Mouse (Mus musculus): ENCODE measurements around the gene Gm20547. TPM values are rescaled to one million over a fixed set of nuclear protein-coding genes. Genes with fewer than 3 reads are reported as not detected.
A peak's percentile ranks its signal among the peaks of the same experiment; 100 is the strongest.

Gm20547 gene
- polyA plus RNA-seq, 1 experiment from 2014 or later: not detected

DNA sequence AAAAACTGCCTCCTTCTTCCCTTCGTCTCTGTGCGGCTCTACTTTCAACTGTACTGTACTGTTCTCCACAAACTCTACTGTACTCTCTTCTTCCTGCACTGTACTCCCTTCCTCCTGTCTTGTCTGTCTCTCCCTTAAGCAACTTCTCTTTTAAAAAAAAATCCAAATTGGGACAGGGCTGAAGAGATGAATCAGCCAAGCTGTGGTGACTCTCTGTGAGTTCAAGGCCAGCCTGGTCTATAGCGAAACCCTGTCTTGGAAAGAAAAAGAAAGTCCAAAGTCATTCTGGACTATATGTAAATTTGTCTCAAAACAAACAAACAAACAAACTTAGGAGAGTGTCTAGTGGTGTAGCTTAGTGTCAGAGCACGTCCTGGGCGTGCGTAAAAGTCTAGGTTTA, 7.5 kb downstream of the Gm20547 start:
- no peak for ATAC-seq (replicated peaks; ENCODE audit: low FRiP score)
- Histone ChIP-seq H3K27me3 (no peaks in the 10 kb centered on the region), H3K27ac (no peak overlapping the region), H3K4me2 (no peak overlapping the region), H3K4me1 (0 out of 2 replicates have a peak, but pooled peaks cover 2% of the 10 kb centered on the region), H3K4me3 (replicated peaks) (no peak overlapping the region), H3K9ac (no peak overlapping the region), H3K9me3 (replicated peaks) (no peaks in the 10 kb centered on the region), H3K36me3 (no peaks in the 10 kb centered on the region)
- 86% methylated on average over 6 of the region's 6 CpGs for WGBS

DNA sequence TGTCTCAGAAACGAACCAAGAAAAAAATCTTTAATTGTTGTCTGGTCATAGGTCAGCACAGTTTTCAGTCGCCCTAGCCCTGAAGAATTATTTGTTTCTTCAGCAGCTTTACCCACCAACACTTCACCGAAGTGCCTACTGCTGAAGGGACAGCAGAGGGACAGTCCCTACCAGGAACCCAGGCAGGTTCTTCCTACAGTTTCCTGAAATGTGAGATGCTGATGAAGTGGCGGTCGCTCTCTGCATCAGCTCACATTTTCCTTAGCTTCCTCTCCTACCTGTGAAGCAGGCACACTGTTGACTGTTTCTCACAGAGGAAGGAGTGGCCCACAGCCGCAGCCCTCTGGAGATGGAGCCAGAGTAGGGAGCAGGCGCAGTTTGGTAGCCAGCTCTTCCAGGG, 15.9 kb downstream of the Gm20547 start:
- Histone ChIP-seq H3K27ac (no peak overlapping the region), H3K36me3 (no peaks in the 10 kb centered on the region), H3K4me3 (replicated peaks) (no peak overlapping the region), H3K4me2 (no peak overlapping the region), H3K9ac (no peak overlapping the region), H3K4me1 (peaks cover 10% of the 10 kb centered on the region), H3K9me3 (replicated peaks) (no peaks in the 10 kb centered on the region), H3K27me3 (no peaks in the 10 kb centered on the region)
- 46% methylated on average over 7 of the region's 7 CpGs for WGBS
- no peak for ATAC-seq (replicated peaks; ENCODE audit: low FRiP score)

DNA sequence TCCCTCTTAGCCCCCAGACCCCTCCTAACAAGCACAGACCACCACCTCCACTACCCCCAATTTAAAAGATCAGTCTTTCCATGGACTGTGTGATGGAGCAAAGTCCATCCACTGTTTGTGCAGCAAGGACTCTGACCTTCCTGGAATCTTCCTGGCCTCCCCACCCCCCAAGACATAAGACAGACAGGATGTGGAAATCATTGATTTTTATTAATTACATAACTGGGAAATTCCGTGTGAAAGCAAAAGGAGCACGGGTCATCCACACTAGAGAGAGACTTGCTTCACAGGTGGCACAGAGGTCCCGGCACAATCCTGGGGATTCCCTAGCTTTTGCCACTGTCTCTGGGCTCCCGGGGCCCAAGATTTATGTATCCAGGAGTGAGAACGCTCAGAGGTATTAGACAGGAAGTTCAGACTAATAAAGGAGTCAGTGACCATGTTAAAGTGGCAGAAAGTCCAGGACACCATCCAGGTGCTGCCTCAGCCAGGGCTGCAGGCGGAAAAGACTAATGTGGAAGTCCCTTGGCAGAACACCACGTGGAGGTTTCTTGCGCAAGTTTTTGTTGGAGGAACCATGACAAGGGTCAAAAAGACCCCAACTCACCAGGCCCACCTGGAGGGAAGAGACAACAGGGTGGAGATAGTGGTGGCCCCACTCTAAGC, 19.3 kb downstream of the Gm20547 start, which contains the start of gene Cfb:
Cfb (minus strand) TSS at position 103 of the 666 bp plus-strand sequence.
- WGBS: 36% methylated on average over 8 of the region's 8 CpGs
- Histone ChIP-seq H3K9me3 (replicated peaks) (no peaks in the 10 kb centered on the region), H3K27ac (peak within 1 kb of the TSS; percentile 37; the same call in 1 of the 2 replicates), H3K27me3 (no peaks in the 10 kb centered on the region), H3K36me3 (no peaks in the 10 kb centered on the region), H3K4me3 (replicated peaks) (no peak within 1 kb of the TSS), H3K4me2 (0 out of 2 replicates have a peak within 1 kb of the TSS, but pooled peaks have one; percentile 4), H3K4me1 (peaks cover 10% of the 10 kb centered on the region), H3K9ac (no peak within 1 kb of the TSS)
- ATAC-seq (replicated peaks; ENCODE audit: low FRiP score): no peak

DNA sequence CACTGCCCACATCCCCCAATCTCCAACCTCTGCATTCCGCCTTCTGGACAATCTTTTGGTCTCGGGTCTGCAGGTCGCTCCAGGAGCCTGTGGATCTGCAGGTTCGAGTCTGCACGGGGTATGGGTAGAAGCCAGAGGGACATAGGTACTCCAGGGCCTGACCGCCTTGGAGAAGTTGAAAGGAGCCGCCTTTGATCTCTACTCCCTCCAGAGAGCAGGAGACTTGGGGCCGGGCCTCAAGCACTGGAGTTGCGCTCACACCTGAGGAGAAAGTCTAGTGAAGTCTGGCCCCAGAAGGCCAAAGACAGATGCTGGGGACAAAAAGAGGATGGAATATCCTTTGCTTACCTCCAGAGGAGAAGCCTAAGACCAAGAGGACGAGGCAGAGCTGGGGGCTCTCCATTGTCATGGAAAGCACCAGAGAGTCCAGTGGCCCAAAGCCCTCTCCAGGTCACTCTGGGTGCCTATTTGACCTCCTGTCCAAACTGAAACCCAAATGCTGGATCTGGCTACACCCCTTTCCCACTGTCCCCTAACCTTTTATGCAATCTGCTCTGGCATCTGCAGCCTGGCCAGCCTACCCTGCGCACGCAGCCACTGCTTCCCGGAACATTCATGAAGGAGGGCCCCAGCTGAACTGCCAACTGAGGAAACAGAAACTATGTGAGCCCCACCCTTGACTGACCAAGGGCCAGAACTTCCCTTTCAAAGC, 20.0 kb downstream of the Gm20547 start:
- Histone ChIP-seq H3K9me3 (replicated peaks) (no peaks in the 10 kb centered on the region), H3K4me3 (replicated peaks) (no peak overlapping the region), H3K27ac (peak overlapping the region; percentile 5; the same call in 1 of the 2 replicates), H3K9ac (no peak overlapping the region), H3K4me2 (0 out of 2 replicates have a peak overlapping the region, but pooled peaks have one; percentile 4), H3K4me1 (peaks cover 10% of the 10 kb centered on the region), H3K36me3 (peaks cover 3% of the 10 kb centered on the region), H3K27me3 (no peaks in the 10 kb centered on the region)
- no peak for ATAC-seq (replicated peaks; ENCODE audit: low FRiP score)
- 59% methylated on average over 13 of the region's 13 CpGs for WGBS

DNA sequence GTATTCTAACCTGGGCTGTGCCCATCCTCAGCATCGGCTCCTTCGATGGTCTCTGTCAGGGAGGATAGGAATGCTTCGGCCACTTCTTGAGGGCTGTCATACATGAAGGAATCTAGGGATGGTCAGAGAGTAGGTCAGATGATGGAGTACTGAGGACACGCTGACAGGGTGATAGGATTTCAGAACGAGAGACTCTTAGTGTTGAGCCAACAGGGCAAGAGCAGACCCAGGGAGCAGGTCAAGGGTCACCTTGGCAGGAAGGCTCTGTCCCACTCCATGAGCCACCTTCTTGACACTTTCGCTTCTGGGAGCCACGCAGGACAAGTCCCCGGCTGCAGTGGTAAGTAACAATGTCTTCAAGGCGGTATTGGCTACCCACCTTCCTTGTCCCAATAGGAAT, 21.3 kb downstream of the Gm20547 start:
- Histone ChIP-seq H3K9ac (no peak overlapping the region), H3K36me3 (peaks cover 16% of the 10 kb centered on the region), H3K9me3 (replicated peaks) (no peaks in the 10 kb centered on the region), H3K4me2 (no peak overlapping the region), H3K27me3 (no peaks in the 10 kb centered on the region), H3K27ac (no peak overlapping the region), H3K4me1 (peaks cover 10% of the 10 kb centered on the region), H3K4me3 (replicated peaks) (no peak overlapping the region)
- no peak for ATAC-seq (replicated peaks; ENCODE audit: low FRiP score)
- WGBS: 79% methylated on average over 9 of the region's 9 CpGs

DNA sequence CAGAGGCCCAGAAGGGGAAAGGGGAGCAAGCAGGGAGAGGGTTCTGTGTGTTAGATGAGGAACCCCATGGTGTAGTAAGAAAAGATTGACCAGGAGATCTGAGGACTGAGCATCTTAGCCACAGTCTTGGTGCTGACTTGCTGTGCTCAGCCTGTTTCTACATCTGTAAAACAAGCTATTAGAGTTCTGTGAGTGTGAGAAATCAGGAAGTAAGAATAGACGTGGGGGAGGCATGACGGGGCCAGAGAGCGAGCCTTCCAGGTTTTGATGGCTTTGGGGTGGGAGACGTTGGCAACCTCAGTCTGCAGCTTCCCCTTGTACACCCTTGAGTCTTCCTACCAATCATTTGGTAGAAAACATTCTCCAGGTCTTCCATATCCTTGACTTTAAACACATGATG, 23.2 kb downstream of the Gm20547 start:
- Histone ChIP-seq H3K9ac (no peak overlapping the region), H3K27me3 (no peaks in the 10 kb centered on the region), H3K9me3 (replicated peaks) (no peaks in the 10 kb centered on the region), H3K4me2 (no peak overlapping the region), H3K36me3 (peaks cover 34% of the 10 kb centered on the region), H3K4me1 (peaks cover 10% of the 10 kb centered on the region), H3K4me3 (replicated peaks) (no peak overlapping the region), H3K27ac (no peak overlapping the region)
- WGBS: 57% methylated on average over 4 of the region's 4 CpGs
- ATAC-seq (replicated peaks; ENCODE audit: low FRiP score): no peak

DNA sequence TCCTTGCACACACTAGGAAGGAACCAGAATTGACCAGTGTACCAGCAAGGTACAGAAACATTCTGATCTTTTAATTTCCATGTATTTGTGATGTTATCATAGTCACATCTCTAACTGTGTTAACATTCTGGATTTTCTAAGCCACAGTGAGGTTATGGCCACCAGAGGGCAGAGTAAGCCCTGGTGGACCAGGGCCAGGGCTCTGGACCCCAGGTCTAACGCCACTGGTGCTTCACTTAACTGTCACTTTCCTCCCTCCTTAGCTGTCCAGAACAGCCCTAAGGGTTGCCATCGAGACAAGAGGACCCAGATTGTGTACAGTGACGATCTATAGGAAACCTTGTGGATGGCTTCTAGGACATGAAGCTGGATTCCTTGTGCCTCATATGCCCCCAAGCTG, 26.0 kb downstream of the Gm20547 start:
- Histone ChIP-seq H3K9me3 (replicated peaks) (no peaks in the 10 kb centered on the region), H3K27ac (no peak overlapping the region), H3K4me1 (peaks cover 13% of the 10 kb centered on the region), H3K27me3 (no peaks in the 10 kb centered on the region), H3K4me3 (replicated peaks) (no peak overlapping the region), H3K36me3 (peaks cover 56% of the 10 kb centered on the region), H3K4me2 (no peak overlapping the region), H3K9ac (no peak overlapping the region)
- ATAC-seq (replicated peaks; ENCODE audit: low FRiP score): no peak
- WGBS: 42% methylated on average over 3 of the region's 3 CpGs

DNA sequence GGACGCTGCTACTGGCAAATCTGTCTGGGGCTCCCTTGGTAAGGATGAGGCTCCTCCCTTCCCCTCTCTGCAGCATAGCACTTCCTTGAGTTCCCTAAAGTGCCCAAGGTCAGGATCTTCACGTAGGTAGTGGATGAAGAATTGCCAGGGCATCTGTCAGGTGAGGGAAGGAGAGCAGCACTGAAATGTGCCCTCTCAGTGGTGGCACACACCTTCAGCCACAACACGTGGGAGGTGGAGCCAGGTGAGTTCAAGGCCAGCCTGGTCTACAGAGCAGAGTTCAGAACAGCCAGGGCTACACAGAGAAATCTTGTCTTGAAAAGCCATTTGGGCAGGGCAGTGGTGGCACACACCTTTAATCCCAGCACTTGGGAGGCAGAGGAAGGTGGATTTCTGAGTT, 27.1 kb downstream of the Gm20547 start:
- ATAC-seq (replicated peaks; ENCODE audit: low FRiP score): no peak
- H3K27ac ChIP-seq: no peak overlapping the region
- peaks cover 56% of the 10 kb centered on the region for H3K36me3 ChIP-seq
- no peak overlapping the region for H3K9ac ChIP-seq
- peaks cover 17% of the 10 kb centered on the region for H3K4me1 ChIP-seq
- WGBS: 80% methylated on average over 3 of the region's 3 CpGs
- no peaks in the 10 kb centered on the region for H3K9me3 ChIP-seq (replicated peaks)
- no peak overlapping the region for H3K4me2 ChIP-seq
- no peaks in the 10 kb centered on the region for H3K27me3 ChIP-seq
- no peak overlapping the region for H3K4me3 ChIP-seq (replicated peaks)

DNA sequence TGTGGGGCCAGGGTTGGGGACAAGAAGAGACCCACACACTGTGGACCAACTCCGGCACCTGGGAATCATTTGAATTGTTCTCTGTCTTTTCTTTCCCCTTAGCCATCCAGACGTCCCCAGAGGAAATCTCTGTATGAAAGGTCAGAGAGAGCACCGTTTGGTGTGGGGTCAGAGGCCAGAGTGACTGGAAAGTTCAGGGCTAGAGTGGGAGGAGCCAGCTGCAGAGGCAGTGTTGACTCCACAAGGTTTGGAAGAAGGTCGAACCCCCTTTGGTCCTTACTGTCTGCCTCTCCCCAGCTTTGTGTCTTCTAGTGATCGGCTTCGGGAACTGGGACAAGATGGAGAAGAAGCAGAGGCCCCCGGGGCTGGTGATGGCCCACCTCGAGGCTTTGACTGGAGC, 28.3 kb downstream of the Gm20547 start:
- no peak overlapping the region for H3K9ac ChIP-seq
- H3K36me3 ChIP-seq: peaks cover 56% of the 10 kb centered on the region
- no peak for ATAC-seq (replicated peaks; ENCODE audit: low FRiP score)
- no peak overlapping the region for H3K27ac ChIP-seq
- H3K4me1 ChIP-seq: peaks cover 25% of the 10 kb centered on the region
- H3K9me3 ChIP-seq (replicated peaks): no peaks in the 10 kb centered on the region
- WGBS: 73% methylated on average over 8 of the region's 8 CpGs
- H3K27me3 ChIP-seq: no peaks in the 10 kb centered on the region
- H3K4me2 ChIP-seq: no peak overlapping the region
- no peak overlapping the region for H3K4me3 ChIP-seq (replicated peaks)

DNA sequence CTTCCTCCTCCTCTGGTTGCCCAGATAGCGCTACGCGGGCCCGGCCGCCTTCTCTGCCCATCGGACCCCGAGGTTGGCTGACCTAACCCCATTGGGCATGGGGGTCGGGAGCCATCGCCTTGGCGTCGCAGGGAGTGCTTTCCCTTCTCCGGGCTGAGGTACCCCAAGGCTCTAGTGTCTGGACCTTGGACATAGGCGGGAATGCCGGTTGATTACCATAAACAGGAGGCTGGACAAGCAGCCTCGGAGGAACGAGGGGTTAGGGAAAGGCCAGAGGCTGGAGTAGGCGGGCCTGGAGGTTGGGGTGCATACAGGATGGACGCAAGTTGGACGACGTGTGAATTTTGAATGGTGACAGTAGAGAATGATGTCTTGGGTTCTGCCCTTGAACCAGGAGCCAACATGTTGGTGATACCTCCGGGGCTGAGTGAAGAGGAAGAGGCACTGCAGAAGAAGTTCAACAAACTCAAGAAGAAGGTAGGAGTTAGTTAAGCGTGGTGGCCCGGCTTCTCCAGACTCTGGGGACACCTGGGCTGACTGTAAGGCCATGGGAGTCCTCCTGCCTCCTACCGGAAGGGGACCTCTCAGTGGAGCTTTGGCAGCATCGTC, 31.2 kb downstream of the Gm20547 start:
- H3K9me3 ChIP-seq (replicated peaks): no peaks in the 10 kb centered on the region

DNA sequence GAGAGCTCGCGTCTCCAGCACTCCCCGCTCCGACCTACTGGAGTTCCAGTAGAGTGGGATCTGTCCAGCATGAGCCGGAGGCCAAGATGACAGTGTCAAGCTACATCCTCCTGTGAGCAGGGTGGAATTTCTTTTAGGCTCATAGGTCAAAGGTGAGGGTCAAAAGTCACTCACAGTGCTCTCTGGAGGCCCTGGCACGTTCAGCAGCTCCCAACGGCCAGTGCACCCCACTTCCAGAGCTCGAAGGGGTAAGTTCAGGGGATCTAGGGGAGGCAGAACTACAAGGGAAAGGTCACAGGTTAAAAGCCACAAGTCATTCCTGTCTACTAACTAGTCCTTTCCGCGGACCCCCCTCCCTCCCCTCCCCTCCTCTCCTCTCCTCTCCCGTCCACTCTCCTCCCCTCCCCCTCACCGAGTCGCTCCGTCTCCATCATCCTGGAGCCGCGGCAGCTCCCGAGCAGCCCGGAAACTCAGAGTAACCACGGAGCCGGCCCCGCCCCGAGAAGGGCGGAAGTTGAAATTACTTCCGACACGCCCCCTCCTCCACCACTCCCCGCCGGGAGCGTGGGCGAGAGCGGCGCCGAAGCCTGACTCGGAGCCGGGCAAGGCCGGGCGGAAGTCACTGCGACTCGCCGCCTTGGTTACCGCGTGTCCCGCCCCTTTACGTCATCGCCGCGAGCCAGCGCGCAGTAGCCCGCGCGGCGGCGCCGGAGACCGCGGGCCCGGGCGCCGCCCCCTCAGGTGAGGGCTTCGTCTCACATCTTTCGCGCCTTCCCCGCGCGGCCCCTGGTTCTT, 31.9 kb downstream of the Gm20547 start, which contains the start of the genes Skiv2l and Nelfe:
Skiv2l (minus strand) TSS at position 489 of the 795 bp plus-strand sequence.
Nelfe (plus strand) TSS at position 670 of the 795 bp plus-strand sequence.
- H3K36me3 ChIP-seq: peaks cover 68% of the 10 kb centered on the region

More for the DNA sequence above, 31.2 kb downstream of the Gm20547 start:
- Histone ChIP-seq H3K27ac (peak overlapping the region; percentile 69), H3K4me3 (replicated peaks) (peak overlapping the region; percentile 96), H3K4me2 (peak overlapping the region; percentile 87), H3K9ac (peak overlapping the region; percentile 95), H3K4me1 (peaks cover 25% of the 10 kb centered on the region), H3K27me3 (no peaks in the 10 kb centered on the region), H3K36me3 (peaks cover 67% of the 10 kb centered on the region)
- ATAC-seq (replicated peaks; ENCODE audit: low FRiP score): peak; percentile 59
- WGBS: 1% methylated on average over 25 of the region's 25 CpGs

More for the DNA sequence above, 31.9 kb downstream of the Gm20547 start, which contains the start of the genes Skiv2l and Nelfe:
- H3K4me1 ChIP-seq: peaks cover 25% of the 10 kb centered on the region
- no peaks in the 10 kb centered on the region for H3K27me3 ChIP-seq
- under 1% methylated on average over 65 of the region's 65 CpGs for WGBS
- H3K9ac ChIP-seq: peak within 1 kb of the TSS; percentile 95
- peak; percentile 96 for ATAC-seq (replicated peaks; ENCODE audit: low FRiP score)
- peak within 1 kb of the TSS; percentile 87 for H3K4me2 ChIP-seq
- H3K4me3 ChIP-seq (replicated peaks): peak within 1 kb of the TSS; percentile 96
- H3K9me3 ChIP-seq (replicated peaks): no peaks in the 10 kb centered on the region
- H3K27ac ChIP-seq: peak within 1 kb of the TSS; percentile 69
